Mouse (Mus musculus) urinary bladder, postnatal 10 days (tissue): Measurements from ENCODE around the gene Cacna1a.

Experiments
- DNase-seq: peaks from one replicate; pipeline ENCODE4 v3.0.0; 2022; ENCODE audit warnings: low spot score

The Cacna1a gene

GRCm38 (mm10) chr8:84539376-84539775 is 151.1 kb downstream of the Cacna1a start:
- no peak for DNase-seq

GRCm38 (mm10) chr8:84542481-84542880 is 154.2 kb downstream of the Cacna1a start:
- no peak for DNase-seq

GRCm38 (mm10) chr8:84545522-84545921 is 157.3 kb downstream of the Cacna1a start:
- DNase-seq, result no peak

GRCm38 (mm10) chr8:84552457-84552856 is 164.2 kb downstream of the Cacna1a start:
- DNase-seq, result no peak

GRCm38 (mm10) chr8:84553106-84553505 is 164.9 kb downstream of the Cacna1a start:
- no peak for DNase-seq

GRCm38 (mm10) chr8:84553617-84554016 is 165.4 kb downstream of the Cacna1a start:
- DNase-seq, result no peak

- no peak for DNase-seq
Observed at GRCm38 (mm10) chr8:84554301-84555027, 166.2 kb downstream of the Cacna1a start.

GRCm38 (mm10) chr8:84555269-84555668 is 167.0 kb downstream of the Cacna1a start:
- DNase-seq, result no peak

GRCm38 (mm10) chr8:84557936-84558335 is 169.7 kb downstream of the Cacna1a start:
- DNase-seq, result no peak

GRCm38 (mm10) chr8:84559121-84559604 is 170.9 kb downstream of the Cacna1a start:
- DNase-seq, result no peak

GRCm38 (mm10) chr8:84561698-84562097 is 173.5 kb downstream of the Cacna1a start:
- DNase-seq, result no peak

- DNase-seq, result no peak
Observed at GRCm38 (mm10) chr8:84564042-84564441, 175.8 kb downstream of the Cacna1a start.

- no peak for DNase-seq
Observed at GRCm38 (mm10) chr8:84565577-84566360, 177.5 kb downstream of the Cacna1a start.

- no peak for DNase-seq
Observed at GRCm38 (mm10) chr8:84566816-84567413, 178.7 kb downstream of the Cacna1a start.

- no peak for DNase-seq
Observed at GRCm38 (mm10) chr8:84567541-84567940, 179.3 kb downstream of the Cacna1a start.

GRCm38 (mm10) chr8:84568737-84569136 is 180.5 kb downstream of the Cacna1a start:
- no peak for DNase-seq

- DNase-seq, result no peak
Observed at GRCm38 (mm10) chr8:84569921-84570673, 181.9 kb downstream of the Cacna1a start.

GRCm38 (mm10) chr8:84577432-84577831 is 189.2 kb downstream of the Cacna1a start:
- no peak for DNase-seq

GRCm38 (mm10) chr8:84579595-84579994 is 191.4 kb downstream of the Cacna1a start:
- DNase-seq, result no peak

- DNase-seq, result no peak
Observed at GRCm38 (mm10) chr8:84585311-84585710, 197.1 kb downstream of the Cacna1a start.

- no peak for DNase-seq
Observed at GRCm38 (mm10) chr8:84586221-84586620, 198.0 kb downstream of the Cacna1a start.

GRCm38 (mm10) chr8:84588498-84588897 is 200.3 kb downstream of the Cacna1a start:
- DNase-seq, result no peak
